Mouse (Mus musculus): ENCODE measurements around the gene Slc25a25. TPM values are rescaled to one million over a fixed set of nuclear protein-coding genes. Genes with fewer than 3 reads are reported as not detected.

Slc25a25 gene
- polyA plus RNA-seq, 1 experiment: 25.3 TPM

DNA sequence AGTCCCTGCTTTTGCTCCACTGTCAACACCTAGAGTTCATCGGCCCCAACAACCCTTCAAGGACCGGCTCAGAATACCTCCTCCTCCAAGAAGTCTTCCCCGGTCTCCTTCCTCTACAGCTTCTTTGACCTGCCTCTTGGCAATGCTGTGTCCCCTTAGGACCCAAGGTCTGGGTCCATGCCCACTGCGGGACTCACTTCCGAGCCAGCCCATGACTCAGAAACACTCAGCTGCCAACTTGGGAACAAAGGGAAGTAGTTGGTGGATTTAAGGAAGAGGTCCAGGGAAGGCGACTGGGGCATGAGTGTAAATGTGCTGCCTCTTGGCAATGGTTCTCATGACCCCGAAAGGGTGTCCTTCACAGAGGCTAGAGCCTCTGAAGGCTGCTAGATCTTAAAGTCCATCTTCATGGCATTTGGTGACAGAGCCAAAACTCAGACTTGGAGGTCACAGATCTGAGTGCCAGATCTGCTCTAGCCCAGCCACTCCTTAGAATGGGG, 71.2 kb downstream of the Slc25a25 start:
- no peak for DNase-seq
- Histone ChIP-seq H3K36me3 (ENCODE audit: control insufficient read depth, insufficient read depth, low read length) (peaks cover 22% of the 10 kb centered on the region), H3K27ac (ENCODE audit: control insufficient read depth, insufficient read depth, low read length) (no peak overlapping the region), H3K4me1 (replicated peaks; ENCODE audit: control insufficient read depth, insufficient read depth, low read length) (peaks cover 16% of the 10 kb centered on the region), H3K27me3 (ENCODE audit: control insufficient read depth, insufficient read depth, low read length) (no peaks in the 10 kb centered on the region), H3K4me3 (ENCODE audit: control insufficient read depth, insufficient read depth, low read length) (no peak overlapping the region)
- TF ChIP-seq CTCF (IDR thresholded peaks at IDR 0.05; ENCODE audit: borderline replicate concordance, control insufficient read depth, extremely low read depth, insufficient read depth, low read length, poor library complexity) (no peak), POLR2A (IDR thresholded peaks at IDR 0.05; ENCODE audit: control insufficient read depth, extremely low read depth, insufficient read depth, low read length, poor library complexity) (no peak)
- WGBS: 92% methylated on average over 7 of the region's 7 CpGs

DNA sequence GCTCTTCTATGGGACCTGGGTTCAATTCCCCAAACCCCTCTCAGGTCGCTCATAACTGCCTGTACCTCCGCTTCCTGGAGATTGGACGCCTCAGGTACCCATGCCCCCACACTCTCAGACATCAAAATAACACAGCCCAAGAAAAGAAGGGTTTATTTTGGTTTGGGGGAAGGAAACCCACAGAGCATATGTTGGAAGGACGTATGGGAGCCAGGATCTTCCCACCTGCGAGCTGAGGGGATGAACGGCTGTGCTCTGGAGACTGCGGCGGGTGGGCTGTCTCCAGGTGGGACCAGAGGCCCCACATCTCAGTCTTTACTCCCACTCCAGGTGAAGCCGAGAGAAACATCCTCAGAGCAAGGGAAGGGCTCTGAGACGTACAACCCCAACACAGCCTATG, 74.3 kb downstream of the Slc25a25 start:
- Histone ChIP-seq H3K27ac (ENCODE audit: control insufficient read depth, insufficient read depth, low read length) (no peak overlapping the region), H3K4me3 (ENCODE audit: control insufficient read depth, insufficient read depth, low read length) (no peak overlapping the region), H3K36me3 (ENCODE audit: control insufficient read depth, insufficient read depth, low read length) (peaks cover 39% of the 10 kb centered on the region), H3K4me1 (replicated peaks; ENCODE audit: control insufficient read depth, insufficient read depth, low read length) (peaks cover 10% of the 10 kb centered on the region), H3K27me3 (ENCODE audit: control insufficient read depth, insufficient read depth, low read length) (no peaks in the 10 kb centered on the region)
- no peak for DNase-seq
- WGBS: 96% methylated on average over 10 of the region's 10 CpGs
- TF ChIP-seq CTCF (IDR thresholded peaks at IDR 0.05; ENCODE audit: borderline replicate concordance, control insufficient read depth, extremely low read depth, insufficient read depth, low read length, poor library complexity) (no peak), POLR2A (IDR thresholded peaks at IDR 0.05; ENCODE audit: control insufficient read depth, extremely low read depth, insufficient read depth, low read length, poor library complexity) (no peak)

DNA sequence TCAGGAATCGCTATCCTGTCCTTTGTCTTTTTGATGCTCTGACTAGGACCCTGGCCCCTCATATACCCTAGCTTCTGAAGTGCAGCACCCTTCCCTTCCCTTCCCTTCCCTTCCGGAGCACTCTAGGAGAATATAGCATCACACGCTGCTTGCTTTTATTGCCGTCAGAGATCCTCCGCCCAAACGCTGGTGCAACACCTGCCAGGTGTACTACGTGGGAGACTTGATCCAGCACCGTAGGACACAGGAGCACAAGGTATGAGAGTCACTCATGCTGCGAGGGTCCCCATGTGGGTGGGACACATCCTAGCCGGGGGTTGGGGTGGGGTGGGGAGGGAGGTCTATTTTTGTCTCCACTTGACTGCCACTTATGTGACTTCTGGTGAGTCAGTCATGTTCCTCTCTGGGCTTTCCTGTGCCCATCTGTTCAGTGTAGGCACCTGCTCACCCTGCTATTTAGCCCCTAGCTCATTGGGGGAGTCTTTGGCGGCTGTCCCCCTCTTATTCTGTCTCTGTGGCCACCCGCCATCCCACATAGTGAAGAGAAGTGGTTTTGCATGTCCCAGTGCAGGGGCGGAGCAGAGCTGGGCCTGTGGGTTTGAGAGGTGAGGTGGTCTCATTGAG, 75.8 kb downstream of the Slc25a25 start:
- peaks cover 48% of the 10 kb centered on the region for H3K36me3 ChIP-seq (ENCODE audit: control insufficient read depth, insufficient read depth, low read length)
- 96% methylated on average over 13 of the region's 13 CpGs for WGBS
- H3K4me1 ChIP-seq (replicated peaks; ENCODE audit: control insufficient read depth, insufficient read depth, low read length): 0 out of 2 replicates have a peak, but pooled peaks cover under 1% of the 10 kb centered on the region
- TF ChIP-seq CTCF (IDR thresholded peaks at IDR 0.05; ENCODE audit: borderline replicate concordance, control insufficient read depth, extremely low read depth, insufficient read depth, low read length, poor library complexity): no peak
- TF ChIP-seq POLR2A (IDR thresholded peaks at IDR 0.05; ENCODE audit: control insufficient read depth, extremely low read depth, insufficient read depth, low read length, poor library complexity): no peak
- DNase-seq: no peak
- no peaks in the 10 kb centered on the region for H3K27me3 ChIP-seq (ENCODE audit: control insufficient read depth, insufficient read depth, low read length)
- H3K4me3 ChIP-seq (ENCODE audit: control insufficient read depth, insufficient read depth, low read length): no peak overlapping the region
- no peak overlapping the region for H3K27ac ChIP-seq (ENCODE audit: control insufficient read depth, insufficient read depth, low read length)

DNA sequence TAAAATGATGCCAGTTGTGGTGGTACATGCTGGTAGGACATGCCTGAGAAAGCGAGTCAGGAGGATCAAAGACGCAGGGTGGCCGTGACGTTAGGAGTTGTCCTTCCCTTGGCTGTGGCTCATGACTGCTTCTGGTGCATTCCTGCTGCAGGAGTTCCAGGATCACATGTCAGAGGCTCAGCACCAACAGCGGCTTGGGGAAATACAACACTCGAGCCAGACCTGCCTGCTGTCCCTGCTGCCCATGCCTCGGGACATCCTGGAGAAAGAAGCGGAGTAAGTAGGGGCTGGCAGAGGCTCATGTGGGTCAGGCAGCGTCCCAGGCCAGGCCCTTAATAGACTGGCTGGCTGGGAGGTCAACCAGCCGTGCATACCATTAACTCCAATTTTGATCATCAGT, 77.1 kb downstream of the Slc25a25 start:
- Histone ChIP-seq H3K36me3 (ENCODE audit: control insufficient read depth, insufficient read depth, low read length) (peaks cover 54% of the 10 kb centered on the region), H3K27ac (ENCODE audit: control insufficient read depth, insufficient read depth, low read length) (no peak overlapping the region), H3K4me1 (replicated peaks; ENCODE audit: control insufficient read depth, insufficient read depth, low read length) (no peaks in the 10 kb centered on the region), H3K4me3 (ENCODE audit: control insufficient read depth, insufficient read depth, low read length) (no peak overlapping the region), H3K27me3 (ENCODE audit: control insufficient read depth, insufficient read depth, low read length) (no peaks in the 10 kb centered on the region)
- TF ChIP-seq CTCF (IDR thresholded peaks at IDR 0.05; ENCODE audit: borderline replicate concordance, control insufficient read depth, extremely low read depth, insufficient read depth, low read length, poor library complexity) (no peak), POLR2A (IDR thresholded peaks at IDR 0.05; ENCODE audit: control insufficient read depth, extremely low read depth, insufficient read depth, low read length, poor library complexity) (no peak)
- 90% methylated on average over 10 of the region's 10 CpGs for WGBS
- no peak for DNase-seq

DNA sequence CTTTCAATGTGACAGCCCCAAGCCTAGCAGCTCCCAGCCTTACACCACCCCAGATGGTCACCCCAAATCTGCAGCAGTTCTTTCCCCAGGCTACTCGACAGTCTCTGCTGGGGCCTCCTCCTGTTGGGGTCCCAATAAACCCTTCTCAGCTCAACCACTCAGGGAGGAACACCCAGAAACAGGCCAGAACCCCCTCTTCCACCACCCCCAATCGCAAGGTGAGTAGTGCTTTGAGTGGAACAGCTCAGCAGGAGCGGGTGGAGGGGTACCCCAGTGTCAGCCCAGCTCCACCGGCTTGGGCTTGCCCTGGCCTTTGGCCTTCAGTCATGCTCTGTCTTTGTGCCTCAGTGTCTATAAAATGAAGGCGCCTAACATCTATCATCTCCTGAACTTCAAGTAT, 83.9 kb downstream of the Slc25a25 start:
- H3K27ac ChIP-seq (ENCODE audit: control insufficient read depth, insufficient read depth, low read length): no peak overlapping the region
- no peak for DNase-seq
- H3K36me3 ChIP-seq (ENCODE audit: control insufficient read depth, insufficient read depth, low read length): peaks cover 18% of the 10 kb centered on the region
- peaks cover 6% of the 10 kb centered on the region for H3K4me1 ChIP-seq (replicated peaks; ENCODE audit: control insufficient read depth, insufficient read depth, low read length)
- H3K4me3 ChIP-seq (ENCODE audit: control insufficient read depth, insufficient read depth, low read length): no peak overlapping the region
- WGBS: 97% methylated on average over 5 of the region's 5 CpGs
- H3K27me3 ChIP-seq (ENCODE audit: control insufficient read depth, insufficient read depth, low read length): no peaks in the 10 kb centered on the region
- no peak for TF ChIP-seq CTCF (IDR thresholded peaks at IDR 0.05; ENCODE audit: borderline replicate concordance, control insufficient read depth, extremely low read depth, insufficient read depth, low read length, poor library complexity)
- no peak for TF ChIP-seq POLR2A (IDR thresholded peaks at IDR 0.05; ENCODE audit: control insufficient read depth, extremely low read depth, insufficient read depth, low read length, poor library complexity)

Other genes with a start within 250 kb of the Slc25a25 start
- gene Pomt1, start 214.9 kb downstream of the Slc25a25 start, polyA plus RNA-seq (2012; rRNA removed): 36.4 and 42.1 TPM in 2 replicates
- gene Uck1, start 191.3 kb downstream of the Slc25a25 start, polyA plus RNA-seq (2012; rRNA removed): 109 and 127 TPM in 2 replicates
- 36.6 and 37.5 TPM in 2 replicates for gene Golga2, start 164.1 kb downstream of the Slc25a25 start, polyA plus RNA-seq (2012; rRNA removed)
- 147 and 168 TPM in 2 replicates for gene Swi5, start 163.4 kb downstream of the Slc25a25 start, polyA plus RNA-seq (2012; rRNA removed)
- 517 and 528 TPM in 2 replicates for gene Ciz1, start 99.1 kb downstream of the Slc25a25 start, polyA plus RNA-seq (2012; rRNA removed)
- gene Dnm1, start 98.1 kb downstream of the Slc25a25 start, polyA plus RNA-seq (2012; rRNA removed): 10.7 and 12.1 TPM in 2 replicates
- gene 1110008P14Rik, start 69.5 kb downstream of the Slc25a25 start, polyA plus RNA-seq (2012; rRNA removed): 192 and 257 TPM in 2 replicates
- gene Lcn2, start 63.2 kb downstream of the Slc25a25 start, polyA plus RNA-seq (2012; rRNA removed): 23.8 and 27.3 TPM in 2 replicates
- gene Ptges2, start 55.5 kb downstream of the Slc25a25 start, polyA plus RNA-seq (2012; rRNA removed): 17.9 and 24.7 TPM in 2 replicates
- gene Naif1, start 988 bp downstream of the Slc25a25 start, polyA plus RNA-seq (2012; rRNA removed): 8.8 and 9.2 TPM in 2 replicates
- 57.4 and 66.7 TPM in 2 replicates for gene Fam102a, start 83.9 kb upstream of the Slc25a25 start, polyA plus RNA-seq (2012; rRNA removed)
- 158 and 173 TPM in 2 replicates for gene Dpm2, start 119.4 kb upstream of the Slc25a25 start, polyA plus RNA-seq (2012; rRNA removed)
- gene Pip5kl1, start 123.4 kb upstream of the Slc25a25 start, polyA plus RNA-seq (2012; rRNA removed): 0.92 and 1.1 TPM in 2 replicates
- gene 9430097D07Rik, start 124.2 kb upstream of the Slc25a25 start, polyA plus RNA-seq (2012; rRNA removed): not detected in 2 replicates
- 29.3 and 34.1 TPM in 2 replicates for gene St6galnac4, start 135.7 kb upstream of the Slc25a25 start, polyA plus RNA-seq (2012; rRNA removed)
- gene St6galnac6, start 148.3 kb upstream of the Slc25a25 start, polyA plus RNA-seq (2012; rRNA removed): 18.1 and 25.9 TPM in 2 replicates
- gene Ak1, start 170.3 kb upstream of the Slc25a25 start, polyA plus RNA-seq (2012; rRNA removed): 3.6 and 23.5 TPM in 2 replicates
- 62.1 and 66.1 TPM in 2 replicates for gene Eng, start 195.2 kb upstream of the Slc25a25 start, polyA plus RNA-seq (2012; rRNA removed)